Mouse (Mus musculus) hindbrain, embryonic 11.5 days (tissue): ENCODE results near the gene Sgcb. TPM values are rescaled to one million over a fixed set of nuclear protein-coding genes. Genes with fewer than 3 reads are reported as not detected.

Source experiments
- polyA plus RNA-seq: library from polyadenylated mRNA; unstranded; fragments of >200 nt; fragmentation: Nextera tagmentation; extraction: Ambion mirVana; gene quantifications from 2 replicates; pipeline ENCODE4 v1.2.1, GENCODE M21; 2014

Sgcb gene
- polyA plus RNA-seq, 1 experiment from 2014 or later = 26.3 TPM

Other genes with a start within 250 kb of the Sgcb start
- gene Cwh43, start 241.7 kb downstream of the Sgcb start, polyA plus RNA-seq = not detected in 2 replicates
- 73.0 and 80.4 TPM in 2 replicates for gene Dcun1d4, start 166.8 kb downstream of the Sgcb start, polyA plus RNA-seq
- 0.15 TPM in 1 of 2 replicates, not detected in the other for gene Lrrc66, start 15.3 kb downstream of the Sgcb start, polyA plus RNA-seq
- 1.0 and 1.9 TPM in 2 replicates for gene Spata18, start 3.6 kb upstream of the Sgcb start, polyA plus RNA-seq